Mouse (Mus musculus) regulatory T cell (primary cell): Measurements from ENCODE around the gene Fxyd1.

Experiments
- in situ Hi-C: fragments of 300-600 bp; cut with MboI, MseI; formaldehyde crosslinking; loops from one replicate; pipeline ENCODE4 v1.15.1; 2025; ENCODE audit warnings: high pct_unique_total_duplicates

The Fxyd1 gene

DNA sequence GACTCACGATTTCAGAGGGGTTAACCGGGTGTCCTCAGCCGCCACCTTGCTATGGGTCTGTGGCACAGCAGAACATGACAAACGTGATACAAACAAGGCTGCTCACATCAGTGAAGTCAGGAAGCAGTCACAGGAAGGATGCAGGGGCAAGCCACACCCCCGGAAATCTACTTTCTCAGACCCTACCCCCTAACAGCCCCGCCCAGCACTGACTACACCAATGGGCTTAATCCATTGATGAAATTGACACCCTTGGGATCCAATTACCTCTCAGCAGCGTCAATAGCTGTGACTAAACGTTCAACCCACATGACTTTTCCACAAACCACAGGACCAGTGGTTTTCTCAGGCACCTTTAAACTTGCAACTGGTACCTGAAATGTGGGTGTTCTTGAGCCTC lies 28.4 kb downstream of the Fxyd1 start:
- in situ Hi-C loops, result no loop called here

DNA sequence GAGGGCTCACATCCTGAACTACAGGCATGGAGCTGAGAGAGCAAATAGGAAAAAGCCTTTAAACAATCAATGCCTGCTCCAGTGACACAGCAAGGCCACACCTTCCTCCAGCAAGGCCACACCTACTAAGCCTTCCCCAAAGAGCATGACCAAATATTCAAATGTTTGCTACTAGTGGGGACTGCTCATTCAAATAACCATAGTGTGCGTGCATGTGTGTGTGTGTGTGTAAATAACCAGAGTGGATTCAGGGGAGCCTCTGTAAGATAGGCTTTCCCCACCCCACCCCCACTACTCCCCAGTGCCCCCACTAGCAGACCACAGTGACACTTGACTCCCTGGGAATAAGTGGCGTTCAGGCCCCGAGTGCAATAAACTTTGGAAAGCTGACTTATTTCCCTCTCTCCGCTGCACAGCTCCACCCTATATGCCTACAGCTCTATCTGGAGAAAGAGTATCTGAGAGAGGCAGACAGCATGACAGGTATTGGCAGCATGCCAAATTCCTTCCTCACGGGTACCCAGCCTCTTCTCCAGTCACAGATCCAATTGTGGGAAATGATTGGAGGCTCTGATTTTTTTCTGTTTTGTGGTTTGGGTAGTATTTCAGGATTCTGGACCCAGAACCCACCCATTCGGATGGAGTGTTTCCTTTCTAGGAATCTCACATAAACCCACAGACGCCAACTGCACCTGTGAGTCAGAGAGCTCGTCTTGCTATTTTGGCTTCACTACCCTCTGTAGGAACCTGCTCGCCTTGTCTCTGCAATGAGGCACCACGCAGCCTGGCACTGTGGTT lies 39.7 kb downstream of the Fxyd1 start:
- in situ Hi-C loops, result no loop called here

DNA sequence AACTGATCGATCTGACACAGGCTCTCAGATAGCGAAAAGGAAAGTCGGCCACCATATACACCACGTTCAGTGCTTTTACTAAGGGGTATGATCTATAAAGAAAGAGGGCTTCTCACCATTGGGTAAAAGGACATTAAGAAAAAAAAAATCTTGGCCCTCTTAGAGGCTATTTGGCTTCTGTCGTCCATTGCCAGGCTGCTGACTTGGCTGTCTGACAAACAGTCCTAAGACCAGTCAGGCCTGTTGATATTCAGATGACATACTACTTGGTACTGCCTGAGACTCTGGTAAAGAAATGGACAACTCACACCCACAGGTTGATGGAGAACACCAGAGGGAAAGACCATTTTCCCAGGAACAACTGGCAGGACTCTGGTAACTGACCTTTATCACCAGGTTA lies 44.0 kb downstream of the Fxyd1 start:
- in situ Hi-C loops, result no loop called here

DNA sequence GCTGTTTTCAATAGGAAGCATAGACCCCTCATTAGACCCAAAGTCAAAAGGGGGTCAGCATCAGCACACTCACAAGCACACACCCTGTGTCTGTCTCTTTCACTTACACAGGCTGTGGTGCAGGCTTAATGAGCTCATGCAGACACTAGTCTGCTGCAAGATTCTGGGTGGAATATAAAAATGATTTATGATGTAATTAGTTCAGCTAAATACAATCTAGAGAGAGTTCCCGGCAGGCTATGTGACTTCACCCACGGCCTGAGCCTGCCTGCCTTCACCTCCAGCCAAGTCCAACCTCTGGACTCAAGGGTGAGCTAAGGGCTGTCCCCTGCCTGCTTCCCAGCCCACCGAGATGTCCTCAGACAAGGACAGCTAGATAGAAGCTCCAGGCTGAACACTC lies 48.1 kb downstream of the Fxyd1 start:
- in situ Hi-C loops, result no loop called here

DNA sequence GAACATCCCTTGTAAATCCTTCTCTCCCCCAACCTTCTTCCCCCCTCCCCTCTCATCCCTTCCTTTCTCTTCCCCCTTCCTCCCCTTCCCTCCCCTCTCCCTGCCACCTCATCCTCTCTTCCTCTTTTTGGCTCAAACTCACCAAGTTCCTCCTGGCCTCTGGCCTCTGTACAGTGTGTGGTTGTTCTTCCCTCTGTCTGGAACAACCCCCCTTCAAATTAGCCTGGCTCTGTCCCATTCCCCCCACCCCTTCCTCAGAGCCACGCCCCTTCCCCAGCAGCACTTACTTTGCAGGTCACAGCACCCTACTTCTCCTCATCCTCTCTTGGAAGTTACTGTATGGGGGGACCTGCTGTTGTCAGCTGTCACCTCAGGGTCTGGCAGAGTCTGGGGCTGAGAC lies 48.8 kb downstream of the Fxyd1 start:
- in situ Hi-C loops, result no loop called here

DNA sequence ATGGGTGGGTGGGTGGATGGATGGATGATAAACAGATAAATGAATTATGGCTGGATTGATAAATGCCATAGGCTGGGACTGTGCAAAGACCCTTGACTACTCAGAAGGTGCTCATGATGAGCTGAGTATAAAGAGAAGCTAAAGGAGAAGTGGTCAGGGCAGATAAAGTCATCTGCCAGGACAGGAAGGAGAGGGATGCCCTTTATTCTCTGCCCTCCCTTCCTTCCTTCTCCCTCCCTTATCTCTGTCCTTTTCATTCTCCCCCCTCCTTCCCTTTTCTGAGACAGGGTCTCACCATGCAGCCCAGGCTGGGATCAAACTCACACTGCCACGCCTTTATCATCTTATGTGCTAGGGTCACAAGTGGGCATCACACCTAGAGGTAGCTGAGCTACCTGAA lies 49.2 kb downstream of the Fxyd1 start:
- in situ Hi-C loops, result no loop called here

DNA sequence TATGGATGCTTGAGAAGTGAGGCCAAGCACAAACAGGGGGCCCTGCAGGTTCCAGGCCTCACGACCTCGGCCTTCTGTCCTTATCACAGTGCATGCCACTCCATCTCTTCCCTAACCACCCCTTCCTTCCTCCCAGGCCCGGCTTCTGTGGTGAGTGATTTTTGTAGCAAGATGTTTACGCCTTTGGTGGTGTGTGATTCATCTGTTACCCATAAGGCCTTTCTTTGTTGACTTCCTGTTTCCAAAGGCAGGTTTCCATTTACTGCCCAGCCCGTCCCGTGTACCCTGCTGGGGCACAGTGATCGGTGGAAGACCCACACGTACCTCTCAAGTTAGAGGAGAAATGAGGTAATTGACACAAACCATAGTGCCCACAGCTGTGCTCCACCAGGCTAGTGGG lies 54.3 kb downstream of the Fxyd1 start:
- in situ Hi-C loops, result no loop called here
